Comparison of ENCODE assay signal across 1 mouse cellular context in the genomic region with DNA sequence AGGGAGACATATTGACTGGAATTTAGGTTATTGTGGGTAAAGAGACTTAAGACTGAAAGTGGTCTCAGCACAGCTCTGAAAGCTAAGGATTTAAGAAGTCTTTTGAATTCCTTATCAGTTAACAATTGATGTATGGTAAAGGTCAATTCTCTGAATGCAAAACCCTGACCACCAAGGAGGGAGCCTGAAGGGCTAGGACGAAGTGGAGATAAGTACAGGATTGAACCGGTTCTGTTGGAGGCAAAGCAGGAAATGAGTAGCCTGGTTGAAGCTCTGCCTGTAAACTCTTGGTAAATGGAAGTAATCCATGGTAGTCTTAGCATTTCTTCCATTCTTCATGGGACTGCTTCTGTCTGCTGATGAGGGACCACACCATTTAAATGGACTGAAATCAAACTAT.
TF ChIP-seq lines count a peak whose summit lies in the region.

No protein-coding gene starts in this region.

TF ChIP-seq in myocyte, 11 proteins besides CTCF, POLR2A, EP300 and RAD21 (continued from another document):
- TF ChIP-seq POLR2AphosphoS2 (IDR thresholded peaks at IDR 0.05; ENCODE audit: insufficient read length, low read depth) (no peak), USF1 (IDR thresholded peaks at IDR 0.05; ENCODE audit: low read depth) (no peak), SRF (IDR thresholded peaks at IDR 0.05; ENCODE audit: control insufficient read depth, insufficient read length, low read depth) (no peak), E2F4 (IDR thresholded peaks at IDR 0.05; ENCODE audit: insufficient read depth) (no peak), TCF12 (IDR thresholded peaks at IDR 0.05; ENCODE audit: insufficient read depth, poor library complexity, severe bottlenecking) (no peak)
TF ChIP-seq in myocyte: peak in this region for 0.
